Mouse (Mus musculus) hindbrain, embryonic 15.5 days (tissue): ENCODE data around the gene Inpp5a. TPM values are rescaled to one million over a fixed set of nuclear protein-coding genes. Genes with fewer than 3 reads are reported as not detected.
A peak's percentile ranks its signal among the peaks of the same experiment; 100 is the strongest.

Experiments
- ATAC-seq: fragments of 200-750 bp; cut with Nextera tagmentation; 2 replicates; pipeline ENCODE4 v1.8.0; 2017; ENCODE audit warnings: low read depth, moderate number of reproducible peaks, moderate TSS enrichment; ENCODE audit not compliant: low FRiP score
- H3K27ac ChIP-seq: fragments of 300-500 bp; sonication (generic); replicated peaks from 2 replicates; pipeline ENCODE4 v1.5.1; 2015; ENCODE audit warnings: mild to moderate bottlenecking, inconsistent platforms
- H3K27me3 ChIP-seq: fragments of 300-500 bp; sonication (generic); 2 replicates; pipeline ENCODE4 v1.6.1; 2015; ENCODE audit warnings: control low read depth, inconsistent platforms
- H3K36me3 ChIP-seq: fragments of 300-500 bp; sonication (generic); 2 replicates; pipeline ENCODE4 v1.6.1; 2015; ENCODE audit warnings: control low read depth, inconsistent platforms
- H3K4me1 ChIP-seq: fragments of 300-500 bp; sonication (generic); replicated peaks from 2 replicates; pipeline ENCODE4 v1.6.1; 2015; ENCODE audit warnings: control low read depth, inconsistent platforms
- H3K4me2 ChIP-seq: fragments of 300-500 bp; sonication (generic); 2 replicates; pipeline ENCODE4 v1.6.1; 2015; ENCODE audit warnings: moderate library complexity, mild to moderate bottlenecking, inconsistent platforms
- H3K4me3 ChIP-seq: fragments of 300-500 bp; sonication (generic); 2 replicates; pipeline ENCODE4 v1.5.1; 2015; ENCODE audit warnings: mild to moderate bottlenecking, inconsistent platforms
- H3K9ac ChIP-seq: fragments of 300-500 bp; sonication (generic); 2 replicates; pipeline ENCODE4 v1.6.1; 2015; ENCODE audit warnings: inconsistent platforms
- H3K9me3 ChIP-seq: fragments of 300-500 bp; sonication (generic); 2 replicates; pipeline ENCODE4 v1.6.1; 2016; ENCODE audit warnings: control low read depth, inconsistent platforms
- WGBS: fragments of 180-500 bp; shearing (Covaris S2); methylation state at CpG from one replicate; pipeline ENCODE4 v1.1.7; 2015; 5-methylcytosine and 5-hydroxymethylcytosine counted together
- polyA plus RNA-seq: library from polyadenylated mRNA; unstranded; fragments of >200 nt; fragmentation: Nextera tagmentation; extraction: Ambion mirVana; gene quantifications from 2 replicates; pipeline ENCODE4 v1.2.1, GENCODE M21; 2015

Gene Inpp5a
- polyA plus RNA-seq, 1 experiment from 2014 or later = 24.6 TPM

GRCm38 (mm10) chr7:139566533-139566932 lies 177.6 kb downstream of the Inpp5a start:
- H3K36me3 ChIP-seq = no peaks in the 10 kb centered on the region
- 54% methylated on average over 8 of the region's 8 CpGs for WGBS
- H3K27me3 ChIP-seq = peaks cover 20% of the 10 kb centered on the region; the same call in 1 of the 2 replicates
- no peak overlapping the region for H3K4me2 ChIP-seq
- H3K4me3 ChIP-seq = no peak overlapping the region
- no peaks in the 10 kb centered on the region for H3K9me3 ChIP-seq
- H3K4me1 ChIP-seq = peaks cover 9% of the 10 kb centered on the region; the same call in 1 of the 2 replicates
- no peak overlapping the region for H3K9ac ChIP-seq
- peak; percentile 71 for ATAC-seq
- no peak overlapping the region for H3K27ac ChIP-seq

- no peak for ATAC-seq
- Histone ChIP-seq H3K9me3 (no peaks in the 10 kb centered on the region), H3K9ac (no peak overlapping the region), H3K27ac (no peak overlapping the region), H3K4me2 (no peak overlapping the region), H3K27me3 (peaks cover 46% of the 10 kb centered on the region), H3K4me3 (no peak overlapping the region), H3K4me1 (peaks cover 9% of the 10 kb centered on the region; the same call in 1 of the 2 replicates), H3K36me3 (no peaks in the 10 kb centered on the region; the same call in 1 of the 2 replicates)
- WGBS = 94% methylated on average over 5 of the region's 5 CpGs
Observed at GRCm38 (mm10) chr7:139570788-139571187, 181.9 kb downstream of the Inpp5a start.

GRCm38 (mm10) chr7:139572665-139573064 lies 183.8 kb downstream of the Inpp5a start:
- H3K27ac ChIP-seq = no peak overlapping the region
- H3K9me3 ChIP-seq = no peaks in the 10 kb centered on the region
- H3K9ac ChIP-seq = no peak overlapping the region
- ATAC-seq = no peak
- WGBS = 77% methylated on average over 3 of the region's 3 CpGs
- peaks cover 58% of the 10 kb centered on the region for H3K27me3 ChIP-seq
- H3K4me2 ChIP-seq = no peak overlapping the region
- H3K36me3 ChIP-seq = no peaks in the 10 kb centered on the region; the same call in 1 of the 2 replicates
- H3K4me1 ChIP-seq = no peaks in the 10 kb centered on the region
- H3K4me3 ChIP-seq = no peak overlapping the region

- H3K9ac ChIP-seq = no peak overlapping the region
- H3K4me2 ChIP-seq = no peak overlapping the region
- no peaks in the 10 kb centered on the region for H3K9me3 ChIP-seq
- H3K27me3 ChIP-seq = peaks cover 79% of the 10 kb centered on the region
- no peak for ATAC-seq
- H3K36me3 ChIP-seq = no peaks in the 10 kb centered on the region; the same call in 1 of the 2 replicates
- no peak overlapping the region for H3K27ac ChIP-seq
- H3K4me3 ChIP-seq = no peak overlapping the region
- peaks cover 5% of the 10 kb centered on the region for H3K4me1 ChIP-seq
- WGBS = 58% methylated on average over 16 of the region's 16 CpGs
Observed at GRCm38 (mm10) chr7:139576064-139576686, 187.3 kb downstream of the Inpp5a start.

GRCm38 (mm10) chr7:139579261-139579905 lies 190.5 kb downstream of the Inpp5a start:
- WGBS = 58% methylated on average over 21 of the region's 21 CpGs
- Histone ChIP-seq H3K4me3 (0 out of 2 replicates have a peak overlapping the region, but pooled peaks have one; percentile 2), H3K27me3 (peaks cover 92% of the 10 kb centered on the region), H3K4me1 (peaks cover 23% of the 10 kb centered on the region), H3K27ac (no peak overlapping the region), H3K36me3 (no peaks in the 10 kb centered on the region; the same call in 1 of the 2 replicates), H3K9ac (no peak overlapping the region), H3K4me2 (no peak overlapping the region), H3K9me3 (no peaks in the 10 kb centered on the region)
- no peak for ATAC-seq

- 1% methylated on average over 78 of the region's 78 CpGs for WGBS
- Histone ChIP-seq H3K27ac (no peak overlapping the region), H3K27me3 (peaks cover 91% of the 10 kb centered on the region), H3K4me2 (peak overlapping the region; percentile 49), H3K4me3 (peak overlapping the region; percentile 32), H3K9ac (peak overlapping the region; percentile 1; the same call in 1 of the 2 replicates), H3K36me3 (no peaks in the 10 kb centered on the region; the same call in 1 of the 2 replicates), H3K9me3 (no peaks in the 10 kb centered on the region), H3K4me1 (peaks cover 27% of the 10 kb centered on the region)
- ATAC-seq = no peak
Observed at GRCm38 (mm10) chr7:139580851-139581775, 192.2 kb downstream of the Inpp5a start.

- H3K9ac ChIP-seq = 0 out of 2 replicates have a peak overlapping the region, but pooled peaks have one; percentile 7
Observed at GRCm38 (mm10) chr7:139581801-139582571, 193.1 kb downstream of the Inpp5a start.

GRCm38 (mm10) chr7:139582595-139582994 lies 193.7 kb downstream of the Inpp5a start, which contains the start of gene Nkx6-2:
Gene Nkx6-2, minus strand, starts transcription at chr7:139582797.
- Histone ChIP-seq H3K9me3 (no peaks in the 10 kb centered on the region), H3K27me3 (peaks cover 94% of the 10 kb centered on the region), H3K9ac (0 out of 2 replicates have a peak within 1 kb of the TSS, but pooled peaks have one; percentile 7), H3K27ac (no peak within 1 kb of the TSS), H3K4me3 (peak within 1 kb of the TSS; percentile 32), H3K4me1 (peaks cover 27% of the 10 kb centered on the region), H3K36me3 (no peaks in the 10 kb centered on the region; the same call in 1 of the 2 replicates), H3K4me2 (peak within 1 kb of the TSS; percentile 49)
- ATAC-seq = 0 out of 2 replicates have a peak, but pooled peaks have one; percentile 25
- under 1% methylated on average over 53 of the region's 56 CpGs for WGBS

More at GRCm38 (mm10) chr7:139581801-139582571, 193.1 kb downstream of the Inpp5a start:
- Histone ChIP-seq H3K27me3 (peaks cover 94% of the 10 kb centered on the region), H3K4me3 (peak overlapping the region; percentile 32), H3K4me2 (peak overlapping the region; percentile 49), H3K4me1 (peaks cover 27% of the 10 kb centered on the region), H3K9me3 (no peaks in the 10 kb centered on the region), H3K36me3 (no peaks in the 10 kb centered on the region; the same call in 1 of the 2 replicates), H3K27ac (no peak overlapping the region)
- WGBS = under 1% methylated on average over 80 of the region's 82 CpGs
- ATAC-seq = peak; percentile 41; the same call in 1 of the 2 replicates

- peak overlapping the region; percentile 49; the same call in 1 of the 2 replicates for H3K4me2 ChIP-seq
- H3K4me1 ChIP-seq = peaks cover 27% of the 10 kb centered on the region
- H3K9me3 ChIP-seq = no peaks in the 10 kb centered on the region
- 11% methylated on average over 17 of the region's 17 CpGs for WGBS
- no peak overlapping the region for H3K27ac ChIP-seq
- H3K27me3 ChIP-seq = peaks cover 90% of the 10 kb centered on the region
- peak overlapping the region; percentile 32; the same call in 1 of the 2 replicates for H3K4me3 ChIP-seq
- no peak for ATAC-seq
- H3K36me3 ChIP-seq = no peaks in the 10 kb centered on the region; the same call in 1 of the 2 replicates
- no peak overlapping the region for H3K9ac ChIP-seq
Observed at GRCm38 (mm10) chr7:139583094-139583737, 194.3 kb downstream of the Inpp5a start.
